Mouse (Mus musculus) forebrain, embryonic 10.5 days (tissue): ENCODE results near the gene Rnf150. TPM values are rescaled to one million over a fixed set of nuclear protein-coding genes. Genes with fewer than 3 reads are reported as not detected.

ENCODE experiments used
- DNase-seq: peaks from one replicate; pipeline ENCODE4 v3.0.0-alpha.2; 2017; ENCODE audit warnings: low spot score; ENCODE audit errors: extremely low spot score
- H3K27ac ChIP-seq: fragments of 300-500 bp; sonication (generic); 2 replicates; pipeline ENCODE4 v1.5.1; 2016; ENCODE audit warnings: mild to moderate bottlenecking
- H3K27me3 ChIP-seq: fragments of 300-500 bp; sonication (generic); 2 replicates; pipeline ENCODE4 v1.6.1; 2016; ENCODE audit warnings: mild to moderate bottlenecking; ENCODE audit not compliant: poor library complexity, severe bottlenecking
- H3K36me3 ChIP-seq: fragments of 300-500 bp; sonication (generic); replicated peaks from 2 replicates; pipeline ENCODE4 v1.6.1; 2016; ENCODE audit warnings: mild to moderate bottlenecking, moderate library complexity
- H3K4me1 ChIP-seq: fragments of 300-500 bp; sonication (generic); 2 replicates; pipeline ENCODE4 v1.6.1; 2016
- H3K4me3 ChIP-seq: fragments of 300-500 bp; sonication (generic); 2 replicates; pipeline ENCODE4 v1.5.1; 2016; ENCODE audit warnings: mild to moderate bottlenecking, moderate library complexity
- H3K9me3 ChIP-seq: fragments of 300-500 bp; sonication (generic); 2 replicates; pipeline ENCODE4 v1.6.1; 2016; ENCODE audit warnings: mild to moderate bottlenecking, moderate library complexity
- WGBS: fragments of 180-500 bp; shearing (Covaris S2); methylation state at CpG from one replicate; pipeline ENCODE4 v1.1.7; 2016; 5-methylcytosine and 5-hydroxymethylcytosine counted together
- polyA plus RNA-seq: library from polyadenylated mRNA; unstranded; fragments of >200 nt; fragmentation: Nextera tagmentation; extraction: Ambion mirVana; gene quantifications from 2 replicates; pipeline ENCODE4 v1.2.1, GENCODE M21; 2016

Gene Rnf150
- polyA plus RNA-seq: 1.3 and 1.6 TPM in 2 replicates

DNA sequence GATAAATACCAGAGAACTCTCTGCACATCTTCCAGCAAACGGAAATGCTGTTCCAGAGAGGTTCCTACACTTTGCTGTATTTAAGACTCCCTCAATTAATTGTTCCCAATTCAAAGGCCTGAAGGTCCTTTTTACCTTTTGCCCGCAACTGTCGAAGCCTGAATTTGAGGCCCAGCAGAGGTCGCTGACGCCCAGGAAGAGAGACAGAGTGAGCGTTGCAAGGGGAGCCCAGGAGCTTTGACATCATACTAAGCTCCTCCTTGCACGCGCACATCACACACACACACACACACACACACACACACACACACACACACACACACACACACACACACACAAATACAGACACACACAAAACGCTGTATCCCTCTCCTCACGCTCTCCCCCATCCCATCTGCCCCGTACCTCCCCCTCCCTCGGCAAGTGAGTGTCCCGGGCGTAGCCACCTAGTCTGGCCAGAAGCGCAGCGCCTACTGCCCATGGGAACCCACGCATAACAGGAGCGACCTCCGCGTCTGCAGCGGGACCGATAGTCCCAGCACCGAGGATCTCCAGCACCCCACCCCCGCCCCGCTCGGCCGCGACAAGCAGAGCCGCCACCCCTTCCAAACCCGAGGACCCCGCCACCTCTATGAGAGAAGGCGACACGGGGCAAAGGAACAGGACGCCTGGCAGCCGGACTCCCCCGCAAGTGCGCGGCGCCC lies at the start of gene Rnf150:
Gene Rnf150 (plus strand): TSS at position 316 of the 704 bp plus-strand sequence.
- WGBS: under 1% methylated on average over 37 of the region's 39 CpGs
- peak within 1 kb of the TSS; percentile 94 for H3K27ac ChIP-seq
- no peaks in the 10 kb centered on the region for H3K9me3 ChIP-seq
- H3K27me3 ChIP-seq: peaks cover 4% of the 10 kb centered on the region; the same call in 1 of the 2 replicates
- peaks cover 25% of the 10 kb centered on the region for H3K4me1 ChIP-seq
- peak within 1 kb of the TSS; percentile 85 for H3K4me3 ChIP-seq
- DNase-seq: peak; percentile 83
- no peaks in the 10 kb centered on the region for H3K36me3 ChIP-seq

DNA sequence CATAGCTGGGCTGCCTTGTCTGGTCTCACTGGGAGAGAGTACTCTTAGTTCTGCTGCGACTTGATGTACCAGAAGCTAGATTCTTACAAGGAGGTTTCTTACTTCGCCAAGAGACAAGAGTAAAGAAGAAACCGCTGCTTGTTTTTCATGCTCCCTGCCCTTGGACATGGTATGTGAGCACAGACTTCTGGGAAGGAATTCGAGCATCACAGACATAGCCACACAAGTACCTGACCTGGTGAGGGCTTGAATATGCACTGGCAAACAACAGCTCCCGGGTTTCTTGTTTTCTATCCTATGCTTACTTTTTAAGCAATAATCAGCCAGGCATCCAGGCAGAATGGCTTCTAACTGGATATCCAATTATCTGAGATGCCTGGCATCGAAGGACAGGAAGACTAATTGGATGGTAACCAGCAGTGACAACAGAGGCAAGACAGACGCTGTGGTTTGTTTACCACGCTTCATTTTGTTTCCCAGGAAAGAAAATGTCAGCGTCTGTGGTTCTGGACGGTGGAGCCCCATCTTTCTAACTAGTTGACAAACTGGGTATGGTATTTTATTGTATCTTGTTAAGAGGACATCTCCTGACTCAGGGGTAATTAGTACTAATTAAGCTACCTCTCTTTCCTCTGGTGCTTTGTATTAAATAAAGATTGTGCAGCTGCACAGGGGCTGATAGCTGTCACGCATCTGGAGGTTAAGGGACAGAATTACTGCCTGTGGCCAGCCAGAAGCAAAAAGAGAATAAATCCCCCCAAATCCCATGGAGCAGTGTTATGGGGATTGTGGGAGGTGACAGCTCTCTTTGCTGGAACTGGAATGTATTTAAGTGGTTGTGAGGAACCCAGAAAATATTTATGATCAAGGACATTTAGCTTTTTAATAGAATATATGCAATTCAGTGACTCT lies 36.8 kb upstream of the Rnf150 start:
- H3K4me1 ChIP-seq: peaks cover 7% of the 10 kb centered on the region; the same call in 1 of the 2 replicates
- H3K27me3 ChIP-seq: no peaks in the 10 kb centered on the region
- H3K36me3 ChIP-seq: no peaks in the 10 kb centered on the region
- H3K4me3 ChIP-seq: no peak overlapping the region
- no peak overlapping the region for H3K27ac ChIP-seq
- 70% methylated on average over 11 of the region's 11 CpGs for WGBS
- H3K9me3 ChIP-seq: no peaks in the 10 kb centered on the region
- DNase-seq: no peak

DNA sequence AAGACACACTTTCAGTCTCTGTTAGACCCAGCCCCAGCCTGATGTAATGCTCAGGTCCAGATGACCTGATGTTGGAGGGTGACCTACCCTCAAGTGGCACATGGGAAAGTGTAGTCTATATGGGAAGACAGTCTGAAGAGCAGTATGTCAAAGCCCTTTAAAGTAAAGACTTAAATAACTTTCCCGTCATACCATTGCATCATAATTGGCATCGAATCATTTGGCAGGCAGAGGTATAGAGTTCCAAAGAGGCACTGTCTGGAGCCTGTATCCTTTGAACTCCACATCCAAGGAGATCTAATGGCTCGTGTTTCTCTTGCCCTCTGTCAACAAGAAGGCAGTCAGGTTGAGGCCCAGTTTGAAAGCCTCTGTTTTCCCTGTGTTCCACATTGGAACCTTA lies 22.7 kb upstream of the Rnf150 start:
- Histone ChIP-seq H3K9me3 (no peaks in the 10 kb centered on the region), H3K27ac (no peak overlapping the region), H3K36me3 (no peaks in the 10 kb centered on the region), H3K27me3 (no peaks in the 10 kb centered on the region), H3K4me1 (no peaks in the 10 kb centered on the region), H3K4me3 (no peak overlapping the region)
- WGBS: 85% methylated on average over 3 of the region's 3 CpGs
- DNase-seq: no peak

DNA sequence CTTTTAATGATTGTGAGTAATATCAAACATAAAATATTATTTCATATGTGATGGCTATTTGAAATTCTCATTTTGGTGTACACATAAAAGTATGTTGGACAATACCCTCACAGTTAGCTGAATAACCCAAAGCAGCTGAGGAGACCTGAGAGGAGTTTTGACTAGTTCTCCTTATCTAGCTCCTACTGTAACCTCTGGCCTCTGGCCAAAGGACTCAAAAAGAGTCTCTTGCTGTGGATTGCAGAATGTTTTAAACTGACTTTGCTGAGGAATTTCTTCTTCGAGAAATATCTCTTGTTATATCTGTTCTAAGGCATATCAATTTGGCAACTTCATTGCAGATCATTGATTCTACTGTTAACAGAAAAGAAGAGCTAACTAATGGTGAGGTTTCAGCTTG lies 22.2 kb upstream of the Rnf150 start:
- Histone ChIP-seq H3K27ac (no peak overlapping the region), H3K36me3 (no peaks in the 10 kb centered on the region), H3K4me3 (no peak overlapping the region), H3K4me1 (no peaks in the 10 kb centered on the region), H3K9me3 (no peaks in the 10 kb centered on the region), H3K27me3 (no peaks in the 10 kb centered on the region)
- 58% methylated on average over 1 of the region's 1 CpGs for WGBS
- no peak for DNase-seq

DNA sequence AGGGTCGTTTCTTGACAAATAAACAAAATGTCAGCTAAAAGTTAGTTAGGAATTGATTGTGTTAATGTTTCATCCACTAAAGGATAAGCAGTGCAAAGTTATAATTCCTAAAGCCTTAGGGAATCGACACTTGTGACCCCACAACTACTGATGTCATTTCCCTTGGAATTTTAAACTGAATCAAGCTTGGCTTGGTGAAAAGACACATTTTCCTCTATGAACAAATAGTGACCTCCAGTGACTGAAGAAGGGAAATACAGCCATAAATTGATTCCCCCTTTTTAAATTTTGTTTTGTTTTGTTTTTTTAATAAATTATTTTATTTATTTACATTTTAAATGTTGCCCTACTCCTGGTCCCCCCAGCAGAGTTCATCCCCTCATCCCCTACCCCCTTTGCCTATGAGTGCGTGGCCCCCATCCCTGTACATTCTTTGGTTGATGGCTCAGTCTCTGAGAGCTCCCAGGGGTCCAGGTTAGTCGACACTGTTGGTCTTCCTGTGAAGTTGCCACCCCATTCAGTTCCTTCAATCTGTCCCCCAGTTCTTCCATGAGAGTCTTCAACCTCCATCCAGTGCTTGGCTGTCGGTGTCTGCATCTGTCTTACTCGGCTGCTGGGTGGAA lies 21.5 kb upstream of the Rnf150 start:
- no peak for DNase-seq
- Histone ChIP-seq H3K4me3 (no peak overlapping the region), H3K27ac (no peak overlapping the region), H3K4me1 (no peaks in the 10 kb centered on the region), H3K36me3 (no peaks in the 10 kb centered on the region), H3K27me3 (no peaks in the 10 kb centered on the region), H3K9me3 (no peaks in the 10 kb centered on the region)
- WGBS: 73% methylated on average over 6 of the region's 6 CpGs

DNA sequence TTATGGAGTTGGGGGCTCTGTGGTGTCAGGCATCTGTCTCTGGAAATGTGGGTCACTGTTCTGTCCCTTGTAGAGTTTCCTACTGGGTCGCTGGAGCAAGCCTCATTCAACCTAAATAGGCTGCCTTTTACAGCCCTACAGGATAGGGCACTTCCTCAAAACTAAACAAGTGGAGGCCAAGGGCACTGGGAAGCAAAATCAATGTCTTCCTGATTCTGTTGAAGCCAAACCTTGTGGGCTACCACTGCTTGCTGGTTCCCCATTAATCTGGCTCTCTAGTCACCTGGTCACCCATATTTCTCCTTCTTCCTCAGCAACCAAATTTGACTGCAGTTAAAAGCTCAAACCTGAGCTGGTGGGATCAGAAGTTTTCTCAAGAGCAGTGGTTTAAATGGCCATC lies 19.5 kb upstream of the Rnf150 start:
- 52% methylated on average over 1 of the region's 1 CpGs for WGBS
- Histone ChIP-seq H3K27me3 (no peaks in the 10 kb centered on the region), H3K4me1 (peaks cover 10% of the 10 kb centered on the region), H3K4me3 (no peak overlapping the region), H3K36me3 (no peaks in the 10 kb centered on the region), H3K27ac (no peak overlapping the region), H3K9me3 (no peaks in the 10 kb centered on the region)
- no peak for DNase-seq

DNA sequence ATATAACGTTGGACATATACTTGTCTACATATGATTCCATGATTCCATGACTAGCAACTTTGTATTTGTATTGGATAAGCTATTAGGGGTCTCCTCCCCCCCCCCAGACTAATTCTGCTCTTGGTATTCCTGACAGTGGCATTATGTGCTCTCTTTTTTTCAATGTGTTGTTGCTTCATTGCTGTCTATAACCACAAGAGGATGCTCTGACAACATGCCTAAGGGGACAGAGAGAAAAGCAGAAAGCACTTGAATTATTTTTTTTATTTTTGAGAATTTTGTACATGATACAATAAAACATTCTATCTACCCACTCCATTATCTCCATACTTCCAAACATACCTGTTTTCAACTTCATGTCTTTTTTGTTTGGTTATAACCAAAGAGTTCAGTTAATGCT lies 18.7 kb upstream of the Rnf150 start:
- no peaks in the 10 kb centered on the region for H3K27me3 ChIP-seq
- H3K4me1 ChIP-seq: peaks cover 10% of the 10 kb centered on the region
- H3K9me3 ChIP-seq: no peaks in the 10 kb centered on the region
- no peak overlapping the region for H3K4me3 ChIP-seq
- no peak for DNase-seq
- no peak overlapping the region for H3K27ac ChIP-seq
- no peaks in the 10 kb centered on the region for H3K36me3 ChIP-seq
- WGBS: 68% methylated on average over 1 of the region's 1 CpGs

DNA sequence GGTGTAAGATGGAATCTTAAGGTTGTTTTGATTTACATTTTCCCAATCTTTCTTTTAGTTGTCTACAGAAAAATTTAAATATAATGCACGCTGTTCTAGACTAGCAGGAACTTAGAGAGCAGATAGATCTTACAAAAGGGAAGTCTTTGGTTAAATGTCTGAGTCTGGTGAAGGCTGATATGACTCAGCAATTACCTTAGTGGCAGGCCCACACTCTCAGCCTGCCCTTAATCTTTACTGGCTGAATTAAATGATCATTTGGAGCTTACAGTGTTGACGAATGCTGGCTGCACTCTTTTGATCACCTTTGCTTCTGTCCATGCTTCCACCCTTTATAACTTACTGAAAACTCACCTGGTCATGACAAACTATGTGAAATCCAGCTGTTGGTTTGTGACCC lies 17.1 kb upstream of the Rnf150 start:
- Histone ChIP-seq H3K27me3 (no peaks in the 10 kb centered on the region), H3K27ac (no peak overlapping the region), H3K36me3 (no peaks in the 10 kb centered on the region), H3K4me3 (no peak overlapping the region), H3K4me1 (peaks cover 10% of the 10 kb centered on the region), H3K9me3 (no peaks in the 10 kb centered on the region)
- DNase-seq: no peak
- 81% methylated on average over 2 of the region's 2 CpGs for WGBS

DNA sequence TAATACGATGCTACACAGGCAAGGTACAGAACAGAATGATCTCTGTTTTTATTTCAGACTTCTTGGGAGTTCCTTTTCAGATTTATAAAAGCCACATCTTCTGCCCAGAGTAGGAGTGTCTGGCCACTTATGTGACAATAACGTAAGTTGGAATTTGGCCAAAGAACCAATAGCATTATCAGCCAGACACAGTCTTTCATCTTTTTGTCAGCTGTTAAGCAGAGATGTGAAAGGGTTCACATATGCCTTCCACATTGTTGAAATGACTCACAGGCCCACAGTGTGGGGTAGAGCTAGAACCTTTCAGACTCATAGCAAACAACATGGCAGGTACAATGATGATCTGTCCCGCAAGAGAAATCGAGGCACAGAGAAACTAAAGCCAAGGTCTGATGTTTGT lies 16.4 kb upstream of the Rnf150 start:
- no peak overlapping the region for H3K27ac ChIP-seq
- WGBS: 89% methylated on average over 4 of the region's 4 CpGs
- DNase-seq: no peak
- no peaks in the 10 kb centered on the region for H3K27me3 ChIP-seq
- peaks cover 10% of the 10 kb centered on the region for H3K4me1 ChIP-seq
- H3K4me3 ChIP-seq: no peak overlapping the region
- H3K36me3 ChIP-seq: no peaks in the 10 kb centered on the region
- H3K9me3 ChIP-seq: no peaks in the 10 kb centered on the region

DNA sequence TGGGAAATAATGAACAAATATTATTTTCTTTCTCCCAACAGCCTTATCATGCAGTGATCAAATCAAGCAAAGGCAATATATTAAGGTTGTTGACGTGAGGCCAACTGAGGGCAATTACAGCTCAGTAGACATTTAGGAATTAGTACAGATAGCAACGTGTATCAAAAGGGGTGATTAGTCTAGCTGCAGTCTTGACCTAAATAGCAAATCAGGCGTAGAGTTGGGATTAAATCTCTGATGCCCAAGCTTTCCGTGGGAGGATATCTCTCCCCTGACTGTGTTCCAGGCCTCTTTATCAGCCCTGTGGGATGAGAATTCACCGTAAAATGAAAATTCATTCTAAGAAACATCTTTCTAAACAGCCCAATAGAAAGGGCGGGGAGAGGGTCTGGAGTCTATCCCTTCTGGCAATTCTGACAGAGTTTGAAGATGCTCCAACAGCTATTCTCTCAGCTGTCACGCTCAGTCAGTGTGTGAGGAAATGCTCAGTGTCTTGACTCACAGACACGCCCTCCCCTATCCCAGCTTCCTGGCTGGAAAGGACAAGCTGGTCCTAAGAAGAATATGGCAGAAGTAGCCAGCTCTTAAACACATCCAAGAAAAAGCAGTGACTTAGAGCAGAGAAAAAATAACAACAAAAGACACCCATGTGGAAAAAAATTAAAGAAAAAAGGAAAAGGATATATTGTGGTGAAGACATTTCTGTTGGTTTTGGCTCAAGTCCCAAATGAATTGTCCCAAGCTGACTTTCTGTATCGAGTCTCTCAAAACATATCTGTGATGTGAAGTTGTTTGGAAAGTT lies 4.4 kb upstream of the Rnf150 start:
- no peak for DNase-seq
- 85% methylated on average over 9 of the region's 9 CpGs for WGBS
- Histone ChIP-seq H3K4me3 (no peak overlapping the region), H3K4me1 (peaks cover 4% of the 10 kb centered on the region), H3K36me3 (no peaks in the 10 kb centered on the region), H3K9me3 (no peaks in the 10 kb centered on the region), H3K27me3 (peaks cover 4% of the 10 kb centered on the region; the same call in 1 of the 2 replicates), H3K27ac (no peak overlapping the region)

DNA sequence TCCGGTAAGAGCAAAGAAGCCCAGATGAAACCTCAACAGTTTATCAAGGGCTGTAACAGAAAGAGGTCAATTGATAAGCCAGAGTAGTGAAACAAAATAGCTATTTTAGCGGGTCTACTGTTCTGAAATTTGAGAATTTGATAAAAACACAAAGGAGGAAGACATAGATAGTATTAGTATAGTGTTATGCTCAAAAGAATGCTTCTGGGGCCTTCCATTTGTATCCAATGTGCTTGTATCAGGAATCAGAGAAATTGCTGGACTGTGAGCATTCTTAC lies 3.9 kb upstream of the Rnf150 start:
- Histone ChIP-seq H3K27me3 (peaks cover 4% of the 10 kb centered on the region; the same call in 1 of the 2 replicates), H3K9me3 (no peaks in the 10 kb centered on the region), H3K4me1 (peaks cover 4% of the 10 kb centered on the region), H3K4me3 (no peak overlapping the region), H3K27ac (no peak overlapping the region), H3K36me3 (no peaks in the 10 kb centered on the region)
- no peak for DNase-seq
- 84% methylated on average over 2 of the region's 2 CpGs for WGBS

DNA sequence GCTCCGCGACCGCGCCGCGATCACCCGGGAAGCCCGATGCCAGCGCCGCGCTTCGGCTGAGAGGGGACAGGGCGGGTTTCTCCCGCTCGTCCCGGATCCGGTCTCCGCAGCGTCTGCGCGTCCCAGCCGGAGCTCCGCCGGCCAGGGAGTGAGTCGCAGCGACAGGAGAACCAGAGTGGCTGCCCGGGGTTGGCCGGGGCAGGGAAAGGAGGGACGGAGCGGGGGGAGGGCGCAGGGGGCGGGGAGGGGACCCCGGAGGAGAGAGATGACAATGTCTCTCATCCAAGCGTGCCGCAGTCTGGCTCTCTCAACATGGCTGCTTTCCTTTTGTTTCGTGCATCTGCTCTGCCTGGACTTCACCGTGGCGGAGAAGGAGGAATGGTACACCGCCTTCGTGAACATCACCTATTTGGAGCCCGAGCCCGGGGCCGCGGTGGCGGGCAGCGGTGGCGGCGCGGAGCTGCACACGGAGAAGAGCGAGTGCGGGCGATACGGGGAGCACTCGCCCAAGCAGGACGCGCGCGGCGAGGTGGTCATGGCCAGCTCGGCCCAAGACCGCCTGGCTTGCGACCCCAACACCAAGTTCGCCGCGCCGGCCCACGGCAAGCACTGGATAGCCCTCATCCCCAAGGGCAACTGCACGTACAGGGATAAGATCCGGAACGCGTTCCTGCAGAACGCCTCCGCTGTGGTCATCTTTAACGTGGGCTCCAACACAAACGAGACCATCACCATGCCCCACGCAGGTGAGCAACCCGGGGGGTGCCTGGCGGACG lies 777 bp downstream of the Rnf150 start:
- under 1% methylated on average over 79 of the region's 80 CpGs for WGBS

More for the DNA sequence above, 777 bp downstream of the Rnf150 start:
- Histone ChIP-seq H3K4me3 (peak overlapping the region; percentile 85), H3K27ac (peak overlapping the region; percentile 94), H3K27me3 (peaks cover 4% of the 10 kb centered on the region; the same call in 1 of the 2 replicates), H3K9me3 (no peaks in the 10 kb centered on the region), H3K36me3 (no peaks in the 10 kb centered on the region), H3K4me1 (peaks cover 25% of the 10 kb centered on the region)
- DNase-seq: peak; percentile 64
